Mouse (Mus musculus) cerebellum, adult 11 months (tissue): ENCODE results near the gene Gm26938.

Source experiments
- DNase-seq: peaks from one replicate; pipeline ENCODE4 v3.0.0; 2022

Gm26938 gene

DNA sequence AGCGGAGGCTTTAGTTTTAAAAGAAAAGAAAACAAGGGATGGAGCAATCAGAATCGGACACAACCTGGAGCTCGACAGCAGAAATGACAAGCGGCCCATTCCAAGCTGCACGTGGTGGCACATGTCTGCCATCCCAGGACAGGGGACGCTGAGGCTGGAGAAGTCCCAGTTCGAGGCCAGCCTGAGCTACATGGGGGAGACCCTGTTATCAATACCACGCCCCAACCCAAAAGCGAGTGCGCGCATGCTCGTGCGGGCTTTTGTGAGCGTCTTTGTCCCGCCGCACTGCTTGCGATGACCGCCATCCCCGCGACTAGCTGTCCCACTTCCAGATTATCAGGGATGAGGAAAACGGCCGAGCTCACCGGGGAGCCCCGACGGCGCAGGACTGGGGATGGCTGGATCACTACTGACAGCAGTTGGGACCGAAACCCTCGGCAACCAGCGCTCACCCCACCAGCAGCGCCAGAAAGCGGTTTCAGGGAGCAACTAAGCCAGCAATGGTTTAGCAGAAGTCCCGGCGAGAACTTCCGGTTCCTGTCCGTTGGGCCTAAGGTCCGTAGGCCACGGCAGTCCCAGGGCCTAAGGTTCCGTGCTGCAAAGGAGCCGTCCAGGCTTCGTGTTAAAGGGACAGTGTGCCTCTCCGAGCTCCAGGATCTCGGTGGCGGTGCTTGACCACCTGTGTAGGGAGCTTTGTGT, at the start of gene Gm26938, which contains the start of gene Psmg3:
Gene Gm26938 (minus strand): TSS at position 51 of the 699 bp plus-strand sequence.
Gene Psmg3 (minus strand): TSS at position 529 of the 699 bp plus-strand sequence.
- DNase-seq: peak; percentile 86

DNA sequence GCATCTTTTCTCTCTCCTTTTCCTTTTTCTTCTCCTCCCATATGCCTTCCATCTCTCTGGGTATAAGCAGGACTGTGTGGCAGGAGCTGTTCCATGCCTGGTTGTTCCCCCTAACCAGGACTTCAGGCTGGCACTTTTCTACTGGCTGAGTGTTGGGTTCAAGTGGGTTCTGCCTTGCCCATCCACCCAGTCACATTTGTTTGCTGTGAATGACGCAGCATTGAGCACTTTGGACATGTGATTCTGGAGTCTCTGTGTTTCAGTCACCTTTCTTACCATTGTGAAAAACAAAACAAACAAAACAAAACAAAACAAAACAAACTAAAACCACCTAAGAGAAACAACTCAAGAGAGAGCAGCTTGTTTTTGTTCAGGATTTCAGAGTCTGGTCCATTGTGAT, 45.3 kb upstream of the Gm26938 start:
- DNase-seq: no peak

- no peak for DNase-seq
These were observed 44.7 kb upstream of the Gm26938 start for GRCm38 (mm10) chr5:139870886-139871285.

- DNase-seq: no peak
These were observed 36.6 kb upstream of the Gm26938 start for GRCm38 (mm10) chr5:139862759-139863158.

DNA sequence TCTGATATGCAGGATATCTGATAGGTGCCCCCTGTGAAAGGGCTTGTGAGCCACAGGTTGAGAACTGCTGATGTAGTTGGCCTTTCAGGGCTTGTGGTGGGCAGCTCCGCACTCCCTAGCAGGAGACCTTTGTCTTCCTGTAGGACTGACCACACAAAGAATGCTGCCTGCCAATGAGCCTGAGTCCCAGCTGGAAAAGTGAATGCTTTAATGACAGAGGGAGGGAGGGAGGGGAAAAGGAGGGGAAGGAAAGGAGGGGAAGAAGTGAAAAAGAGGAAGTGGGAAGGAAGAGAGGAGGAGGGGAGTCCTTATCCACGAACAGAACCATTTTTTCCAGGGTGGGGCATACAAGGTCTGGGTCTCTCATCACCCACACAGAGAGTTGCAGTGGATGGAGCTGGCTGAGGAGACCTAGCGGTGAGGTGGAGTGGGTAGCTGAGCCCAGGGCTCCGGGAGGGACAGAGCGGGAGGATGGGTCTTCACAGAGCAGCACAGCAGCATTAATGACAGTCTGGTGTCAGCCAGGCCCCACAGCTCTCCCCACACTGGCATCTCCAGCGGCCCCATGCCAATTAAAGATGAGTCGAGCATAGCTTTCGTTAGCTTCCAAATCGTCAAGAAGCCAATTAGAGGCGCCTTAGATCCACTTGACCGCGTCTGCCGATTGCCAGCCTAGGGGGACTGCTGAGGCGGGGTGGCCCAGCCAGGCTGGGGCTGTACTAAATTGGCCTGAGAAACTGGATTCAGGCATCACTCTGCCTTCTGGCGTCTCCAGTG, 34.3 kb upstream of the Gm26938 start:
- DNase-seq: no peak

DNA sequence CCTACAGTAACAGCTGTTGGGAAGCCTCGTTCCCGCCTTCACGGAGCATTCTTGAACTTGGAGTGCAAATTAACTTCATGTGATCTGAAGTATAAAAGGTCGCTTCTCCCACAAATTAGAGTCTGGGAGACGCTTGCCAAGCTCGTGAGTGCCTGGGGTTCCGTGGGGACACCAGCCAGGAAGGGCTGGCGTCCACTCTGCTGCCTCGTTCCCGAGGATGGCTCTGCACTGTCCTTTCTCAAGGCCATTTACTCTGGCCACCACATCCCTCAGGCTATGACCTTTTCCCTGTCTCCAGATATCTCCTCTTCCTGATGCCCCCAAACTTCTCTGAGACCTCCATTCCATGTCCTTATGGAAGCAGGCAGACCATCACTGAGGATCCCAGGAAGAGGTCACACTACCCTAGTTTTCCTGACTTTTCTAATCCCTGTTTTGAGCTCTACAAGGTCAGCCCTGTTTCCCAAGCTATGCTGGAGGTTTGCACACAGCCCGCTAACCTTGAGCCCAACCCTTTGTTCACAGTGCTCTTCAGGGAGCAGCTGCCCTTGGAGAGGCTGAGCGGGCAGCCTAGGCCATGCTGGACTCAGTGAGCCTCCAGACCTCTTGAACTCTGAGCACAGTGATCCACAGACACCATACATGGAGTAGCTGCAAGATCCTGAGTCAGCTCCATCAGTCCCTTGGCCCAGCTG, 23.6 kb upstream of the Gm26938 start:
- no peak for DNase-seq

GRCm38 (mm10) chr5:139839142-139839541, 12.9 kb upstream of the Gm26938 start:
- DNase-seq: no peak

- DNase-seq: peak; percentile 29
These were observed 12.3 kb upstream of the Gm26938 start for GRCm38 (mm10) chr5:139838476-139838892.

- no peak for DNase-seq
These were observed 9.5 kb upstream of the Gm26938 start for GRCm38 (mm10) chr5:139835706-139836105.

GRCm38 (mm10) chr5:139832125-139832524, 5.9 kb upstream of the Gm26938 start:
- DNase-seq: no peak

DNA sequence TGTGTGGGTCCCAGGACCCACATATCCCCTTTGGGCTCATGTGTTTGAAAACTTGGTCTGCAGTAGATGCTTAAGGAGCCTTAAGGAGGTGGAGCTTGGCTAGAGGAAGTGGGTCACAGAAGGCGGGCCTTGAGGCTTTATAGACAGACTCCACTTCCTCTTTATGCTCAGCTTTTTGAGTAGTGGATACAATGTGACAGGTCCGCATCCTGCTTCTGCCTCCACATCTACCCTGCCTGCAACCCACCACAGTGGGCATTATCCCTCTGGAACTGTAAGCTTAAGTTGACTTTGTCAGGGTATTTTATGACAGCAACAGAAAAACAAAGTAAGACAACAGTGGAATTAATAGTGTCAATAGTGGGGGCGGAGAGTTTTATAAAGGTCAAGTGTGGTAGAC, 4.5 kb upstream of the Gm26938 start:
- DNase-seq: no peak

GRCm38 (mm10) chr5:139829384-139829783, 3.2 kb upstream of the Gm26938 start:
- no peak for DNase-seq

DNA sequence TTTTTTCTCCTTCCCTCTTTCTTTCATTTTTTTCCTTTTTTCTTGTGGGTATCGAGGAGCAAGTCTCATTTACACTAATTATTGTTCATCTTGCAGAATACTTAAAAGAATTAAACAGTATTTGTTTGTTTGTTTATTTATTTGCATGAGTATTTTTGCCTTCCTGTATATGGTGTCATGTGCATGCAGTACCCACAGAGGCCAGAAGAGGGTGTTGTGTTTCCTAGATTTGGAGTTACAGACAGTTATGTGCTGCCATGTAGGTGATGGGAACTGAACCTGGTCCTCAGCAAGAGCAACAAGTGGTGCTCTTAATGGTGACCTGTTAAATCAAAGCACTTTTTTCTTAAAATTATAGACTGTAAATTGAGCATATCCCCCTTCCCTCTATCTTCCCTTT, 1.4 kb upstream of the Gm26938 start:
- DNase-seq: no peak

DNA sequence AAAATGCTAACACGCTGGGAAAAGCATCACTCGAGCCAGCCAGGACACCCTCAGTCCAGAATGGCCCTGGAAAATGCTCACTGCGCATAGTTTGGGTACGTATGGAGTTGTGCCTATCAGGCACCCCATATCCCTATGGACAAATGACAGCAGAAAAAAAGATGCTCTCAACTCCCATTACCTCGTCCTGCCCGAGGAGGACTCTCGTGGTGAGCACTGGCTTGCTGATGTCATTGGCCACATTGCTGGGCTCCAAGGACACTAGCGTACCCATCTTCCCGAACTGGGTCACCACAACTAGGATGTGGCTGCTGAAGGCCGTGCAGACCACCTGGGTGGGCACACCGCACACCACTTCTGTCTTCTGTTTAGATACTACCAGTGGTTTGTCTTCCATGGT, 260 bp downstream of the Gm26938 start:
- no peak for DNase-seq

- DNase-seq: no peak
These were observed 1.7 kb downstream of the Gm26938 start for GRCm38 (mm10) chr5:139824531-139824930.

GRCm38 (mm10) chr5:139821466-139822459, 4.4 kb downstream of the Gm26938 start:
- no peak for DNase-seq

GRCm38 (mm10) chr5:139819538-139820181, 6.5 kb downstream of the Gm26938 start, which contains the start of gene Tmem184a:
TSS of gene Tmem184a (minus strand) at chr5:139819917.
- DNase-seq: no peak

DNA sequence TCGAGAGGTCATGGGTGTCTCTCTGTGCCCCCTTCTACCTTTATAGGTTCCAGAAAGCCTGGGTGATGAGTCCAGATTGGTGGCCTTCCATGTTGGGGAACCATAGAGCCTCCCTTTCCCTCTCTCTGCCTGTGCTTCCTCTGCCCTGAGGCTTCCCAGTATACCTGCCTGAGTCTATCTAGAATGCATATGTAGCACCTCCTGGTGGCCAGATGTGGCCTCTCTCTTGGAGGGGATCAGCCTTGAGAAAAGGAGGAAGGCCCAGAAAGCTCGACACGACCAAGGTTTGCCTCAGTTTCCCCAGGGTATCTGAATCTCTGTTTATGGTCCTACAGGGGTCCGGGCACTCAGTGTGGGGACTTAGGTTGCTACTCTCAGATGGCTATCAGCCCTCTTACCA, 7.4 kb downstream of the Gm26938 start:
- no peak for DNase-seq

DNA sequence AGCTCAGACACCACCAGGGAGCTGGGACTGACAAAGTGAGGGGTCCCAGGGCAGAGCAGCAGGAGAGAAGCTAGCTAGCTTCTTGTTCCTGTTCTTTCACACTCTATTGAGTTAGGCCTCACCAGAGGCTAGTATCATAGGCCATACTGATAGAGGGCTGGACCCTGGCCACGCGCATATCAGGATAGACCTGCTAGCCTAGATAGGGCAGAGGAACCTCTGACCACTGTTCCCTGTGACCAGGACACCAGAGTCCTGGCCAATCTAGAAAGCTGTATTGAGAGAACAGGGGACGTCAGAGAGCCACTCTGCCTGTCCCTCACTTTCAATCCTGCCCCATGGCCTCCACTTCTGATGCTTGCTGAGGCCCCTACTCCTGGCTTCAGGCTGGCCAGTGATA, 8.2 kb downstream of the Gm26938 start:
- no peak for DNase-seq

DNA sequence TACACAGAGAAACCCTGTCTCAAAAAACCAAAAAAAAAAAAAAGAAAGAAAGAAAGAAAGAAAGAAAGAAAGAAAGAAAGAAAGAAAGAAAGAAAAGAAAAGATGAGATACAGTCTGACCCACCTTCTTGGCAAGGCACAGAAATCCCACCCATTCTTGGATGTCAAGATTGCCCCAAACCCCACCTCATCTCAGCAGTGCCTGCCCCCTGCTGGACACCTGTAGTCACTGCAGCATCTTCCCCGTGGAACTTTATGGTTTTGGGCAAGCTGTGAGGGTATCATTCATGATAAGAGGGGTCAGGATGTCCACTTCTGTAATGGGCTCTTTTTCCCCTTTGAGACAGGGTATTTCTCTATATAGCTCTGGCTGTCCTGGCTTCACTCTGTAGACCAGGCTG, 8.9 kb downstream of the Gm26938 start:
- DNase-seq: no peak

GRCm38 (mm10) chr5:139816445-139816844, 9.8 kb downstream of the Gm26938 start:
- no peak for DNase-seq

DNA sequence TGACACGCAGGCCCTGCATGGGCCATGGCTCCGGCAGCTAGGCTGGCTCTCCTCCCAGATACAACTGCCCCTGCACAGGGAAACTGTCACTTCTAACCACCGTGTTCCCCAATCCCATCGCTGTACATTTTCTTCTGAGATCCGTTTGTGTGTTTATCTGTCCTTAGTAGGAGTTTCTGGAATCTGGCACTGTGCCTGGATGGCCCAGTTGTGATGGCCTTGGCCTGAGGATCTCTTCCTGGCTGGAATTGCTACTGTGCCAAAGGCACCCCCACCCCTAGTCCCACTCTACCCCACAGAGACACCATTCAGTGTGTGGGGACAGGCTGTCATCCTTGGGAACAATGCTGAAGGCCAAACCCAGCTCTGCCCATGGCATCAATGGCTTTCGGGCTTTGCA, 10.2 kb downstream of the Gm26938 start:
- no peak for DNase-seq
